Mouse (Mus musculus) cerebellum, adult 2 months (tissue): Measurements from ENCODE around the gene Kif18a.

ENCODE experiments used
- CTCF ChIP-seq: fragments of 200-500 bp; IDR thresholded peaks from 2 replicates; pipeline ENCODE4 v1.5.1; 2011; ENCODE audit warnings: low read depth, mild to moderate bottlenecking, control low read depth, low read length, moderate library complexity, borderline replicate concordance; ENCODE audit not compliant: insufficient read depth
- POLR2A ChIP-seq: fragments of 200-500 bp; IDR thresholded peaks from 2 replicates; pipeline ENCODE4 v1.6.1; 2011; ENCODE audit warnings: low read length, control low read depth, borderline replicate concordance; ENCODE audit not compliant: insufficient read depth

- TF ChIP-seq CTCF (no peak), POLR2A (no peak)
Measured at GRCm38 (mm10) chr2:109289327-109289726, 8.8 kb downstream of the Kif18a start.
